Mouse (Mus musculus) hindbrain, embryonic 15.5 days (tissue): ENCODE results near the gene Dyrk1b. TPM values are rescaled to one million over a fixed set of nuclear protein-coding genes. Genes with fewer than 3 reads are reported as not detected.
"Not testable (repeated sequence)": the region's sequence is repeated elsewhere in the genome, so short reads cannot be mapped to it uniquely, and the experiment has no call there.

ENCODE experiments used
- ATAC-seq: fragments of 200-750 bp; cut with Nextera tagmentation; 2 replicates; pipeline ENCODE4 v1.8.0; 2017; ENCODE audit warnings: low read depth, moderate number of reproducible peaks, moderate TSS enrichment; ENCODE audit not compliant: low FRiP score
- H3K27ac ChIP-seq: fragments of 300-500 bp; sonication (generic); replicated peaks from 2 replicates; pipeline ENCODE4 v1.5.1; 2015; ENCODE audit warnings: mild to moderate bottlenecking, inconsistent platforms
- H3K27me3 ChIP-seq: fragments of 300-500 bp; sonication (generic); 2 replicates; pipeline ENCODE4 v1.6.1; 2015; ENCODE audit warnings: control low read depth, inconsistent platforms
- H3K36me3 ChIP-seq: fragments of 300-500 bp; sonication (generic); 2 replicates; pipeline ENCODE4 v1.6.1; 2015; ENCODE audit warnings: control low read depth, inconsistent platforms
- H3K4me1 ChIP-seq: fragments of 300-500 bp; sonication (generic); replicated peaks from 2 replicates; pipeline ENCODE4 v1.6.1; 2015; ENCODE audit warnings: control low read depth, inconsistent platforms
- H3K4me2 ChIP-seq: fragments of 300-500 bp; sonication (generic); 2 replicates; pipeline ENCODE4 v1.6.1; 2015; ENCODE audit warnings: moderate library complexity, mild to moderate bottlenecking, inconsistent platforms
- H3K4me3 ChIP-seq: fragments of 300-500 bp; sonication (generic); 2 replicates; pipeline ENCODE4 v1.5.1; 2015; ENCODE audit warnings: mild to moderate bottlenecking, inconsistent platforms
- H3K9ac ChIP-seq: fragments of 300-500 bp; sonication (generic); 2 replicates; pipeline ENCODE4 v1.6.1; 2015; ENCODE audit warnings: inconsistent platforms
- H3K9me3 ChIP-seq: fragments of 300-500 bp; sonication (generic); 2 replicates; pipeline ENCODE4 v1.6.1; 2016; ENCODE audit warnings: control low read depth, inconsistent platforms
- WGBS: fragments of 180-500 bp; shearing (Covaris S2); methylation state at CpG from one replicate; pipeline ENCODE4 v1.1.7; 2015; 5-methylcytosine and 5-hydroxymethylcytosine counted together
- polyA plus RNA-seq: library from polyadenylated mRNA; unstranded; fragments of >200 nt; fragmentation: Nextera tagmentation; extraction: Ambion mirVana; gene quantifications from 2 replicates; pipeline ENCODE4 v1.2.1, GENCODE M21; 2015

The Dyrk1b gene
- polyA plus RNA-seq, 1 experiment from 2014 or later: 14.0 TPM

GRCm38 (mm10) chr7:28199054-28199453 is 19.8 kb downstream of the Dyrk1b start:
- ATAC-seq: no peak
- Histone ChIP-seq H3K4me3 (no peak overlapping the region), H3K4me2 (no peak overlapping the region), H3K9me3 (no peaks in the 10 kb centered on the region), H3K36me3 (peaks cover 12% of the 10 kb centered on the region), H3K4me1 (no peaks in the 10 kb centered on the region), H3K27ac (no peak overlapping the region), H3K27me3 (no peaks in the 10 kb centered on the region), H3K9ac (no peak overlapping the region)
- WGBS: 72% methylated on average over 4 of the region's 4 CpGs

- Histone ChIP-seq H3K4me3 (no peak overlapping the region), H3K9me3 (no peaks in the 10 kb centered on the region), H3K4me1 (0 out of 2 replicates have a peak, but pooled peaks cover 2% of the 10 kb centered on the region), H3K4me2 (no peak overlapping the region), H3K27ac (no peak overlapping the region), H3K27me3 (no peaks in the 10 kb centered on the region), H3K9ac (no peak overlapping the region), H3K36me3 (no peaks in the 10 kb centered on the region; the same call in 1 of the 2 replicates)
- 65% methylated on average over 19 of the region's 19 CpGs for WGBS
- ATAC-seq: no peak
Observed at GRCm38 (mm10) chr7:28203207-28204108, 24.2 kb downstream of the Dyrk1b start.

GRCm38 (mm10) chr7:28206044-28206600 is 26.9 kb downstream of the Dyrk1b start:
- Histone ChIP-seq H3K27ac (no peak overlapping the region), H3K9me3 (no peaks in the 10 kb centered on the region), H3K4me3 (no peak overlapping the region), H3K4me1 (0 out of 2 replicates have a peak, but pooled peaks cover 3% of the 10 kb centered on the region), H3K27me3 (no peaks in the 10 kb centered on the region), H3K9ac (no peak overlapping the region), H3K36me3 (no peaks in the 10 kb centered on the region), H3K4me2 (no peak overlapping the region)
- no peak for ATAC-seq
- WGBS: 68% methylated on average over 4 of the region's 4 CpGs

- H3K4me1 ChIP-seq: 0 out of 2 replicates have a peak, but pooled peaks cover 3% of the 10 kb centered on the region
- peak; percentile 34; the same call in 1 of the 2 replicates for ATAC-seq
- peak overlapping the region; percentile 43; the same call in 1 of the 2 replicates for H3K27ac ChIP-seq
- peak overlapping the region; percentile 57 for H3K4me2 ChIP-seq
- H3K9me3 ChIP-seq: no peaks in the 10 kb centered on the region
- 41% methylated on average over 12 of the region's 12 CpGs for WGBS
- no peaks in the 10 kb centered on the region for H3K27me3 ChIP-seq
- H3K9ac ChIP-seq: peak overlapping the region; percentile 43; the same call in 1 of the 2 replicates
- peak overlapping the region; percentile 35 for H3K4me3 ChIP-seq
- no peaks in the 10 kb centered on the region for H3K36me3 ChIP-seq
Observed at GRCm38 (mm10) chr7:28208396-28208987, 29.2 kb downstream of the Dyrk1b start.

GRCm38 (mm10) chr7:28208988-28209508 is 29.8 kb downstream of the Dyrk1b start:
- H3K9ac ChIP-seq: peak overlapping the region; percentile 43; the same call in 1 of the 2 replicates
- WGBS: 47% methylated on average over 19 of the region's 19 CpGs
- peak overlapping the region; percentile 35 for H3K4me3 ChIP-seq
- H3K27ac ChIP-seq: peak overlapping the region; percentile 43; the same call in 1 of the 2 replicates
- H3K9me3 ChIP-seq: no peaks in the 10 kb centered on the region
- H3K4me1 ChIP-seq: 0 out of 2 replicates have a peak, but pooled peaks cover 3% of the 10 kb centered on the region
- H3K36me3 ChIP-seq: no peaks in the 10 kb centered on the region
- H3K27me3 ChIP-seq: no peaks in the 10 kb centered on the region
- peak overlapping the region; percentile 57 for H3K4me2 ChIP-seq
- peak; percentile 87 for ATAC-seq

- no peaks in the 10 kb centered on the region for H3K9me3 ChIP-seq
- no peaks in the 10 kb centered on the region for H3K36me3 ChIP-seq
- 0 out of 2 replicates have a peak, but pooled peaks cover 3% of the 10 kb centered on the region for H3K4me1 ChIP-seq
- 55% methylated on average over 5 of the region's 5 CpGs for WGBS
- no peak overlapping the region for H3K4me2 ChIP-seq
- no peak overlapping the region for H3K4me3 ChIP-seq
- H3K9ac ChIP-seq: no peak overlapping the region
- H3K27me3 ChIP-seq: no peaks in the 10 kb centered on the region
- no peak overlapping the region for H3K27ac ChIP-seq
- ATAC-seq: no peak
Observed at GRCm38 (mm10) chr7:28210731-28211130, 31.5 kb downstream of the Dyrk1b start.

- Histone ChIP-seq H3K27ac (no peak overlapping the region), H3K4me2 (no peak overlapping the region), H3K27me3 (no peaks in the 10 kb centered on the region), H3K36me3 (no peaks in the 10 kb centered on the region), H3K9me3 (no peaks in the 10 kb centered on the region), H3K4me1 (no peaks in the 10 kb centered on the region), H3K9ac (no peak overlapping the region), H3K4me3 (no peak overlapping the region)
- 41% methylated on average over 10 of the region's 10 CpGs for WGBS
- ATAC-seq: no peak
Observed at GRCm38 (mm10) chr7:28214142-28214541, 34.9 kb downstream of the Dyrk1b start.

- H3K27me3 ChIP-seq, H3K4me3 ChIP-seq, H3K36me3 ChIP-seq, H3K27ac ChIP-seq, H3K4me2 ChIP-seq, ATAC-seq, H3K9me3 ChIP-seq, H3K9ac ChIP-seq, H3K4me1 ChIP-seq: not testable (repeated sequence)
- WGBS: 79% methylated on average over 2 of the region's 2 CpGs
Observed at GRCm38 (mm10) chr7:28215950-28216349, 36.7 kb downstream of the Dyrk1b start.

- H3K36me3 ChIP-seq, H3K27ac ChIP-seq, H3K4me1 ChIP-seq, H3K27me3 ChIP-seq, H3K9ac ChIP-seq, H3K9me3 ChIP-seq, H3K4me2 ChIP-seq, ATAC-seq, H3K4me3 ChIP-seq: not testable (repeated sequence)
- WGBS: 93% methylated on average over 13 of the region's 13 CpGs
Observed at GRCm38 (mm10) chr7:28217811-28218210, 38.5 kb downstream of the Dyrk1b start.

GRCm38 (mm10) chr7:28218951-28219740 is 39.9 kb downstream of the Dyrk1b start:
- not testable (repeated sequence) for H3K4me1 ChIP-seq, H3K9ac ChIP-seq, H3K27ac ChIP-seq, H3K4me3 ChIP-seq, H3K36me3 ChIP-seq, H3K27me3 ChIP-seq, ATAC-seq, H3K9me3 ChIP-seq, H3K4me2 ChIP-seq
- WGBS: 76% methylated on average over 20 of the region's 20 CpGs

- H3K9me3 ChIP-seq, H3K27me3 ChIP-seq, H3K4me2 ChIP-seq, H3K9ac ChIP-seq, H3K36me3 ChIP-seq, ATAC-seq, H3K4me1 ChIP-seq, H3K27ac ChIP-seq, H3K4me3 ChIP-seq: not testable (repeated sequence)
- 88% methylated on average over 4 of the region's 4 CpGs for WGBS
Observed at GRCm38 (mm10) chr7:28226836-28227235, 47.6 kb downstream of the Dyrk1b start.
